Mouse (Mus musculus) intestine, embryonic 14.5 days (tissue): ENCODE results near the gene Ankrd39. TPM values are rescaled to one million over a fixed set of nuclear protein-coding genes. Genes with fewer than 3 reads are reported as not detected.

Experiments used
- ATAC-seq: fragments of 200-750 bp; cut with Nextera tagmentation; replicated peaks from 2 replicates; pipeline ENCODE4 v1.8.0; 2017; ENCODE audit warnings: low read depth, moderate number of reproducible peaks, moderate TSS enrichment, moderate library complexity; ENCODE audit not compliant: low FRiP score, low TSS enrichment
- DNase-seq: peaks from one replicate; pipeline ENCODE4 v3.0.0-alpha.2; 2018; ENCODE audit warnings: low spot score
- H3K27ac ChIP-seq: fragments of 300-500 bp; sonication (generic); 2 replicates; pipeline ENCODE4 v1.5.1; 2014; ENCODE audit warnings: low read depth, mild to moderate bottlenecking, control low read depth
- H3K27me3 ChIP-seq: fragments of 300-500 bp; sonication (generic); replicated peaks from 2 replicates; pipeline ENCODE4 v1.6.1; 2014; ENCODE audit warnings: low read length, control low read depth; ENCODE audit not compliant: control insufficient read depth, insufficient read depth
- H3K36me3 ChIP-seq: fragments of 300-500 bp; sonication (generic); 2 replicates; pipeline ENCODE4 v1.6.1; 2014; ENCODE audit warnings: low read length, control low read depth; ENCODE audit not compliant: control insufficient read depth, insufficient read depth
- H3K4me1 ChIP-seq: fragments of 300-500 bp; sonication (generic); replicated peaks from 2 replicates; pipeline ENCODE4 v1.6.1; 2014; ENCODE audit warnings: low read length, control low read depth, mixed read lengths; ENCODE audit not compliant: control insufficient read depth, insufficient read depth
- H3K4me2 ChIP-seq: fragments of 300-500 bp; sonication (generic); 2 replicates; pipeline ENCODE4 v1.6.1; 2014; ENCODE audit warnings: low read length
- H3K4me3 ChIP-seq: fragments of 300-500 bp; sonication (generic); 2 replicates; pipeline ENCODE4 v1.5.1; 2014; ENCODE audit warnings: low read depth, low read length, control low read depth, mixed read lengths
- H3K9ac ChIP-seq: fragments of 300-500 bp; sonication (generic); 2 replicates; pipeline ENCODE4 v1.6.1; 2014; ENCODE audit warnings: mild to moderate bottlenecking, low read length
- H3K9me3 ChIP-seq: fragments of 300-500 bp; sonication (generic); 2 replicates; pipeline ENCODE4 v1.6.1; 2016; ENCODE audit warnings: low read length, control low read depth; ENCODE audit not compliant: control insufficient read depth
- WGBS: fragments of 180-500 bp; shearing (Covaris S2); extraction: QIAGEN DNeasy Blood & Tissue Kit; methylation state at CpG from one replicate; pipeline ENCODE4 v1.1.7; 2014; 5-methylcytosine and 5-hydroxymethylcytosine counted together
- polyA plus RNA-seq: library from polyadenylated mRNA; unstranded; fragments of >200 nt; fragmentation: Nextera tagmentation; extraction: Ambion mirVana; gene quantifications from 2 replicates; pipeline ENCODE4 v1.2.1, GENCODE M21; 2014

Ankrd39 gene
- polyA plus RNA-seq, 1 experiment from 2014 or later: 25.7 TPM

- H3K4me1 ChIP-seq: peaks cover 10% of the 10 kb centered on the region; the same call in 1 of the 2 replicates
- no peaks in the 10 kb centered on the region for H3K27me3 ChIP-seq
- H3K4me3 ChIP-seq: no peak overlapping the region
- no peak for DNase-seq
- WGBS: 33% methylated on average over 5 of the region's 5 CpGs
- peaks cover 73% of the 10 kb centered on the region for H3K36me3 ChIP-seq
- H3K27ac ChIP-seq: no peak overlapping the region; the same call in 1 of the 2 replicates
- no peak overlapping the region for H3K9ac ChIP-seq
- peak; percentile 34 for ATAC-seq
- H3K4me2 ChIP-seq: no peak overlapping the region
- H3K9me3 ChIP-seq: no peaks in the 10 kb centered on the region
Measured at GRCm38 (mm10) chr1:36524058-36524457, 23.2 kb downstream of the Ankrd39 start.

GRCm38 (mm10) chr1:36523332-36524013 lies 23.8 kb downstream of the Ankrd39 start:
- Histone ChIP-seq H3K9me3 (no peaks in the 10 kb centered on the region), H3K27me3 (no peaks in the 10 kb centered on the region), H3K4me3 (no peak overlapping the region), H3K4me2 (no peak overlapping the region), H3K27ac (no peak overlapping the region; the same call in 1 of the 2 replicates), H3K9ac (no peak overlapping the region), H3K36me3 (peaks cover 79% of the 10 kb centered on the region), H3K4me1 (peaks cover 10% of the 10 kb centered on the region; the same call in 1 of the 2 replicates)
- DNase-seq (no peak), ATAC-seq (peak; percentile 58)
- 50% methylated on average over 9 of the region's 9 CpGs for whole genome bisulfite sequencing

DNA sequence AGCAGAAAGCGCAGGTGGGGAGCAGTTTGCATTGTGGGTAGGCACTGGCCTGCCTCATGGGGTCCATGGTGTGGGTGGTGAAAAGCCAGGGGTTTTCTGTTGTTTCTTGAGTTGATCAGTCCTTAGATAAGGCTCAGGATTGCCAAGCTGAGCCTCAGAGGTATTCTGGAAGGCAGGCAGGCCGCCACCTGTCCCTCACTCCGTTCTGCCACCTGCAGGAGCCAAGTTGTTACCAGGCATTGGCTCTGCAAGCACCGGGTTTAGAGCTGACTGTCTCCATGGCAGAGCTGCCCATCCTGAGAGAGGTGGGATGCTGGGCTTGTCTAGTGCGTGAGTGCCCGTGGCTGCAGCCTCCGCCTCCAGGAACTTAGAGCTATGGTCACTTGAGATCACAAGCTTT lies 25.0 kb downstream of the Ankrd39 start:
- no peaks in the 10 kb centered on the region for H3K27me3 ChIP-seq
- H3K27ac ChIP-seq: no peak overlapping the region
- H3K4me1 ChIP-seq: peaks cover 10% of the 10 kb centered on the region; the same call in 1 of the 2 replicates
- ATAC-seq: no peak
- no peaks in the 10 kb centered on the region for H3K9me3 ChIP-seq
- no peak for DNase-seq
- H3K36me3 ChIP-seq: peaks cover 78% of the 10 kb centered on the region
- H3K9ac ChIP-seq: no peak overlapping the region
- H3K4me2 ChIP-seq: no peak overlapping the region
- 89% methylated on average over 7 of the region's 7 CpGs for WGBS
- no peak overlapping the region for H3K4me3 ChIP-seq

- H3K4me2 ChIP-seq: no peak overlapping the region
- ATAC-seq: no peak
- H3K27me3 ChIP-seq: no peaks in the 10 kb centered on the region
- H3K4me3 ChIP-seq: no peak overlapping the region
- peaks cover 56% of the 10 kb centered on the region for H3K36me3 ChIP-seq
- WGBS: 67% methylated on average over 11 of the region's 11 CpGs
- H3K27ac ChIP-seq: no peak overlapping the region
- DNase-seq: no peak
- H3K9ac ChIP-seq: no peak overlapping the region
- H3K4me1 ChIP-seq: peaks cover 13% of the 10 kb centered on the region
- H3K9me3 ChIP-seq: no peaks in the 10 kb centered on the region
Measured at GRCm38 (mm10) chr1:36519626-36520025, 27.6 kb downstream of the Ankrd39 start.

DNA sequence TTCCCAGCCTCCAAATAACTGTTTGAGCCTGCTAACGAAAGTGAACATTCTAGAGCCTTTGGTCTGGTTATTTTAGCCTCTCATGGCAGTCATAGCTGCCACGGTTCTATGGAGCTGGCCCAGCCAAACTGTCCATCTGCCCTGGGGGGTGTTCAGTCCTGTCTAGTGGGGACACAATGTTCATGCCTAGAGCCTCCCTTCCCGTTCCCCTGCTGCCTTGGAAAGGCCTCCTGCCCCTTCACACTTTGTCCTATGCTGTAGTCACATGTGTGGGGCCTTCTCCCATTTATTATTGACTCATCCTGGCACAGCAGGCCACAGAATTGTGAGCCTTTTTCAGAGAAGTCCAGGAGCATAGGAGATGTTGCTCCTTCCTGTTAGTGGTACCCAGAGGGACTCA lies 29.0 kb downstream of the Ankrd39 start:
- no peak overlapping the region for H3K9ac ChIP-seq
- ATAC-seq: no peak

DNA sequence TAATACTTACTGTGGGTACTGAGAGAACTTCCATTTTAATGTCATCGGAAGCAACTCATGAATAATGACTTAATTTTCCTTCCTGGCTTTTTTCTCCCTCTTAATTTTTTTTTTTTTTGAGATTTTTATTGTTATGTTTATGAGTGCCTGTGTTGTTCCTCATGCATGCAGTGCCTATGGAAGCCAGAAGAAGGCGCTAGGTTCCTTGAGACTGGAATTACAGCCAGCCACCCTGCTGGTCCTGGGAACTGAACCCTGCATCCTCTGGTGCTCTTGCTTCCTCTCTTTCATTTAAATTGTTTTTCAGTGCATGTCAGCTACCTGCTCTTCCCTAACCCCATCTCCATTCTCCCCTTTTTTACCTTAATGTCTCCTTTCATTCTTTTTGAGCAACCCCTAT lies 33.5 kb downstream of the Ankrd39 start:
- H3K36me3 ChIP-seq: peaks cover 5% of the 10 kb centered on the region
- H3K9ac ChIP-seq: no peak overlapping the region
- 54% methylated on average over 2 of the region's 2 CpGs for WGBS
- peak overlapping the region; percentile 96 for H3K4me3 ChIP-seq
- DNase-seq (no peak), ATAC-seq (no peak)
- no peaks in the 10 kb centered on the region for H3K27me3 ChIP-seq
- no peaks in the 10 kb centered on the region for H3K9me3 ChIP-seq
- H3K4me1 ChIP-seq: peaks cover 14% of the 10 kb centered on the region
- H3K27ac ChIP-seq: no peak overlapping the region
- peak overlapping the region; percentile 91 for H3K4me2 ChIP-seq

More for the DNA sequence above, 29.0 kb downstream of the Ankrd39 start:
- no peak for DNase-seq
- Histone ChIP-seq H3K4me1 (peaks cover 17% of the 10 kb centered on the region), H3K4me3 (no peak overlapping the region), H3K27ac (no peak overlapping the region), H3K27me3 (no peaks in the 10 kb centered on the region), H3K9me3 (no peaks in the 10 kb centered on the region), H3K4me2 (no peak overlapping the region), H3K36me3 (peaks cover 48% of the 10 kb centered on the region)
- WGBS: 85% methylated on average over 3 of the region's 3 CpGs

- no peak overlapping the region for H3K27ac ChIP-seq
- WGBS: 3% methylated on average over 1 of the region's 1 CpGs
- H3K36me3 ChIP-seq: peaks cover 3% of the 10 kb centered on the region
- H3K27me3 ChIP-seq: no peaks in the 10 kb centered on the region
- peaks cover 14% of the 10 kb centered on the region for H3K4me1 ChIP-seq
- peak overlapping the region; percentile 91 for H3K4me2 ChIP-seq
- peak overlapping the region; percentile 96 for H3K4me3 ChIP-seq
- H3K9me3 ChIP-seq: no peaks in the 10 kb centered on the region
- ATAC-seq (no peak), DNase-seq (no peak)
- peak overlapping the region; percentile 74 for H3K9ac ChIP-seq
Measured at GRCm38 (mm10) chr1:36513310-36513709, 33.9 kb downstream of the Ankrd39 start.

DNA sequence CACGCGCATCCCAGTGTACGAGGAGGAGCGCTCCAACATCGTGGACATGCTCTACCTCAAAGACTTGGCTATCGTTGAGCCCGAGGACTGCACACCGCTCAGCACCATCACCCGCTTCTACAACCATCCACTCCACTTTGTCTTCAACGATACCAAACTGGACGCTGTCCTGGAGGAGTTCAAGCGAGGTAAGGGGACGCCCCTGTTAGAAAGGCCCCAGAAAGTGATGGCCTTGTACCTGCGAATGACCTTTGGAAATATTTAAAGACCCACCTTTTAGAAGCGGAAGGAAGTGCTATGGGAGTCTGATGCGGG lies 34.3 kb downstream of the Ankrd39 start:
- DNase-seq: no peak
- under 1% methylated on average over 16 of the region's 16 CpGs for WGBS
- Histone ChIP-seq H3K4me1 (peaks cover 14% of the 10 kb centered on the region), H3K4me2 (peak overlapping the region; percentile 91), H3K27ac (peak overlapping the region; percentile 96; the same call in 1 of the 2 replicates), H3K27me3 (no peaks in the 10 kb centered on the region), H3K9me3 (no peaks in the 10 kb centered on the region), H3K9ac (peak overlapping the region; percentile 74), H3K4me3 (peak overlapping the region; percentile 96), H3K36me3 (peaks cover 3% of the 10 kb centered on the region)
- no peak for ATAC-seq
